Mouse (Mus musculus): Measurements from ENCODE around the gene Rrbp1. TPM values are rescaled to one million over a fixed set of nuclear protein-coding genes. Genes with fewer than 3 reads are reported as not detected.

Gene Rrbp1
- polyA plus RNA-seq, 1 experiment from 2014 or later: 64.8 TPM

- Histone ChIP-seq H3K4me2 (peak overlapping the region; percentile 74), H3K9ac (ENCODE audit: low read depth, low read length) (peak overlapping the region; percentile 96), H3K9me3 (replicated peaks; ENCODE audit: control insufficient read depth, low read length) (no peaks in the 10 kb centered on the region), H3K36me3 (ENCODE audit: control insufficient read depth, insufficient read depth, low read length) (no peaks in the 10 kb centered on the region), H3K27ac (ENCODE audit: low read depth, low read length) (peak overlapping the region; percentile 99), H3K4me1 (ENCODE audit: control insufficient read depth, insufficient read depth, low read length) (peaks cover 13% of the 10 kb centered on the region), H3K27me3 (ENCODE audit: control insufficient read depth, insufficient read depth, low read length) (no peaks in the 10 kb centered on the region), H3K4me3 (ENCODE audit: low read depth, low read length) (peak overlapping the region; percentile 90)
- WGBS (ENCODE audit: insufficient replicate concordance): 5% methylated on average over 10 of the region's 10 CpGs
- ATAC-seq (replicated peaks; ENCODE audit: insufficient number of reproducible peaks, low FRiP score, low TSS enrichment): no peak
These were observed 96.8 kb downstream of the Rrbp1 start for GRCm38 (mm10) chr2:143914221-143914620.

- peaks cover 3% of the 10 kb centered on the region for H3K4me1 ChIP-seq (ENCODE audit: control insufficient read depth, insufficient read depth, low read length)
- no peak overlapping the region for H3K9ac ChIP-seq (ENCODE audit: low read depth, low read length)
- H3K9me3 ChIP-seq (replicated peaks; ENCODE audit: control insufficient read depth, low read length): no peaks in the 10 kb centered on the region
- H3K4me3 ChIP-seq (ENCODE audit: low read depth, low read length): no peak overlapping the region
- 87% methylated on average over 2 of the region's 2 CpGs for WGBS (ENCODE audit: insufficient replicate concordance)
- no peak overlapping the region for H3K27ac ChIP-seq (ENCODE audit: low read depth, low read length)
- no peaks in the 10 kb centered on the region for H3K27me3 ChIP-seq (ENCODE audit: control insufficient read depth, insufficient read depth, low read length)
- H3K4me2 ChIP-seq: no peak overlapping the region
- no peaks in the 10 kb centered on the region for H3K36me3 ChIP-seq (ENCODE audit: control insufficient read depth, insufficient read depth, low read length)
- ATAC-seq (replicated peaks; ENCODE audit: insufficient number of reproducible peaks, low FRiP score, low TSS enrichment): no peak
These were observed 98.9 kb downstream of the Rrbp1 start for GRCm38 (mm10) chr2:143912199-143912598.

DNA sequence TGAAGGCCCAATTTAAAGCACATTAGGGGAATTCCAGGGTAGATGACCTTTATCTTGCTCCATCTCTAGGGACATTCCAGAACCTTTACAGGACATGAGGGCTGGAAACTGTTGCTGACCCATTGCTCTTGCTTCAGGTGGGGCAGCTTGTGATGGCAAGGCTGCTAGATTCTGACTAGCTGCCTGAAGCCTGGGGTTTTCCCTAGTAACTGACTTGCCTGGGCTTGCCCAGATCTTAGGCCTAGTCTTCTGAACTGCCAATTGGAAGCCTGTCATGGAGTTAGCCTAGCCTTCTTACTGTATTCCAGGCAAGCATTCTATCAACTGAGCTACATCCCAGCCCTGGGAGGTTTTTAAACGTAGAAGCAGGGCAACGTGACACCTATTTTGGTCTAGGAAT is 101.8 kb downstream of the Rrbp1 start:
- Histone ChIP-seq H3K4me1 (ENCODE audit: control insufficient read depth, insufficient read depth, low read length) (no peaks in the 10 kb centered on the region), H3K9ac (ENCODE audit: low read depth, low read length) (no peak overlapping the region), H3K4me2 (no peak overlapping the region), H3K36me3 (ENCODE audit: control insufficient read depth, insufficient read depth, low read length) (no peaks in the 10 kb centered on the region), H3K27me3 (ENCODE audit: control insufficient read depth, insufficient read depth, low read length) (no peaks in the 10 kb centered on the region), H3K27ac (ENCODE audit: low read depth, low read length) (no peak overlapping the region), H3K9me3 (replicated peaks; ENCODE audit: control insufficient read depth, low read length) (no peaks in the 10 kb centered on the region), H3K4me3 (ENCODE audit: low read depth, low read length) (no peak overlapping the region)
- ATAC-seq (replicated peaks; ENCODE audit: insufficient number of reproducible peaks, low FRiP score, low TSS enrichment): no peak
- 84% methylated on average over 2 of the region's 2 CpGs for WGBS (ENCODE audit: insufficient replicate concordance)

DNA sequence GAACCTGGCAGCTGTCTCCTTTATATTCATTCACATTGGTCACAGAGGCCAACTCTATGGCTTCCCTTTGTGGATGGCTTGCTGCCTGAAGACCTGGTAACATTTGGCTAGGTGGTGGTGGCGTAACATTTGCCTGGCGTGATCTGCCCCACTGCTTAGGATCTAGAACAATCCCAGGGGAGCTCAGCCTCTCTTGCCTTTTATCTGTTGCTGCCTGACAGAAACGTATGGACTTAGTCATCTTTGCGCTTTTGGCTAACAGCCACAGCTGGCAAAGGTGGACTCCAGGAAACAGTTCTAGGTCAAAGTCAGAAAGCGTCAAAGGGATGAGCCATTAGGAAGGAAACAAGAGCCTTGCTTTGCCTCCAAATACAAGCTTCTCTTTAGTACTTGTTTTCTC is 106.2 kb downstream of the Rrbp1 start:
- no peaks in the 10 kb centered on the region for H3K4me1 ChIP-seq (ENCODE audit: control insufficient read depth, insufficient read depth, low read length)
- no peak for ATAC-seq (replicated peaks; ENCODE audit: insufficient number of reproducible peaks, low FRiP score, low TSS enrichment)
- H3K4me3 ChIP-seq (ENCODE audit: low read depth, low read length): no peak overlapping the region
- no peak overlapping the region for H3K9ac ChIP-seq (ENCODE audit: low read depth, low read length)
- no peaks in the 10 kb centered on the region for H3K9me3 ChIP-seq (replicated peaks; ENCODE audit: control insufficient read depth, low read length)
- H3K4me2 ChIP-seq: no peak overlapping the region
- no peaks in the 10 kb centered on the region for H3K27me3 ChIP-seq (ENCODE audit: control insufficient read depth, insufficient read depth, low read length)
- no peaks in the 10 kb centered on the region for H3K36me3 ChIP-seq (ENCODE audit: control insufficient read depth, insufficient read depth, low read length)
- no peak overlapping the region for H3K27ac ChIP-seq (ENCODE audit: low read depth, low read length)
- WGBS (ENCODE audit: insufficient replicate concordance): 69% methylated on average over 5 of the region's 5 CpGs

DNA sequence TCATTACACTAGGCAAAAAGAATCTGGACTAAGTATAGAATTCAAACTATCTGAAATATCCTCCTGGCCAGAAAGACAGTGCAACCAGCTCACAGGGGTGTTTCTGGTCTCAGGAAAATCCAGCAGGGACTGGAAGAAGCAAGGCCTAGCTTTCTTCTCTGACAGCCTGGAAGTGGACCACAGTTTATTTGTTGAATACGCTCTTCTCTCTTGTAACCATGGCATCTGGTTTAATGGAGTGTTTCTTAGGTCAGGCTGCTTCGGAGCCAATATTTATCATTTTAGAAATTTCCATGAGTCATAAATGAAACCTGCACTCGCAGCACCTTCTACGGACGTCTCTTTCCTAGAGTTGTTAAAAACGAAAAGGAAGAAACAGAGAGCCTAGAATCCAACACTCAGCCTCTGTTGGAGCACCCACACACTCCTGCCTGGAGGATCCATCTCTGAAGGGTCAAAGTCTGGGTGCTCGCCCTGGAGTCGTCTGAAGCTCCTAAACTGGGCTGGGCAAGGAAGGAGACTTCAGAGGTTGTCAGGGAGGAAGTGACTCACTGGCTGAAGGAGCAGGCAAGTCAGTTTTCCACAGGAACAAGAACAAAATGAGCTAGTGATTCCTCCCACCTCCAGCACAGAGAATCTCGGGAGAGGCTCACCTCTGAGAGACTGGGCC is 107.6 kb downstream of the Rrbp1 start:
- no peak for ATAC-seq (replicated peaks; ENCODE audit: insufficient number of reproducible peaks, low FRiP score, low TSS enrichment)
- Histone ChIP-seq H3K27ac (ENCODE audit: low read depth, low read length) (no peak overlapping the region), H3K36me3 (ENCODE audit: control insufficient read depth, insufficient read depth, low read length) (no peaks in the 10 kb centered on the region), H3K9ac (ENCODE audit: low read depth, low read length) (no peak overlapping the region), H3K9me3 (replicated peaks; ENCODE audit: control insufficient read depth, low read length) (no peaks in the 10 kb centered on the region), H3K4me3 (ENCODE audit: low read depth, low read length) (no peak overlapping the region), H3K27me3 (ENCODE audit: control insufficient read depth, insufficient read depth, low read length) (no peaks in the 10 kb centered on the region), H3K4me1 (ENCODE audit: control insufficient read depth, insufficient read depth, low read length) (no peaks in the 10 kb centered on the region), H3K4me2 (no peak overlapping the region)
- WGBS (ENCODE audit: insufficient replicate concordance): 69% methylated on average over 9 of the region's 9 CpGs

- WGBS (ENCODE audit: insufficient replicate concordance): 65% methylated on average over 5 of the region's 5 CpGs
- Histone ChIP-seq H3K9me3 (replicated peaks; ENCODE audit: control insufficient read depth, low read length) (no peaks in the 10 kb centered on the region), H3K4me2 (no peak overlapping the region), H3K36me3 (ENCODE audit: control insufficient read depth, insufficient read depth, low read length) (no peaks in the 10 kb centered on the region), H3K27ac (ENCODE audit: low read depth, low read length) (no peak overlapping the region), H3K27me3 (ENCODE audit: control insufficient read depth, insufficient read depth, low read length) (no peaks in the 10 kb centered on the region), H3K4me3 (ENCODE audit: low read depth, low read length) (no peak overlapping the region), H3K9ac (ENCODE audit: low read depth, low read length) (no peak overlapping the region), H3K4me1 (ENCODE audit: control insufficient read depth, insufficient read depth, low read length) (no peaks in the 10 kb centered on the region)
- ATAC-seq (replicated peaks; ENCODE audit: insufficient number of reproducible peaks, low FRiP score, low TSS enrichment): no peak
These were observed 110.2 kb downstream of the Rrbp1 start for GRCm38 (mm10) chr2:143900821-143901351.

DNA sequence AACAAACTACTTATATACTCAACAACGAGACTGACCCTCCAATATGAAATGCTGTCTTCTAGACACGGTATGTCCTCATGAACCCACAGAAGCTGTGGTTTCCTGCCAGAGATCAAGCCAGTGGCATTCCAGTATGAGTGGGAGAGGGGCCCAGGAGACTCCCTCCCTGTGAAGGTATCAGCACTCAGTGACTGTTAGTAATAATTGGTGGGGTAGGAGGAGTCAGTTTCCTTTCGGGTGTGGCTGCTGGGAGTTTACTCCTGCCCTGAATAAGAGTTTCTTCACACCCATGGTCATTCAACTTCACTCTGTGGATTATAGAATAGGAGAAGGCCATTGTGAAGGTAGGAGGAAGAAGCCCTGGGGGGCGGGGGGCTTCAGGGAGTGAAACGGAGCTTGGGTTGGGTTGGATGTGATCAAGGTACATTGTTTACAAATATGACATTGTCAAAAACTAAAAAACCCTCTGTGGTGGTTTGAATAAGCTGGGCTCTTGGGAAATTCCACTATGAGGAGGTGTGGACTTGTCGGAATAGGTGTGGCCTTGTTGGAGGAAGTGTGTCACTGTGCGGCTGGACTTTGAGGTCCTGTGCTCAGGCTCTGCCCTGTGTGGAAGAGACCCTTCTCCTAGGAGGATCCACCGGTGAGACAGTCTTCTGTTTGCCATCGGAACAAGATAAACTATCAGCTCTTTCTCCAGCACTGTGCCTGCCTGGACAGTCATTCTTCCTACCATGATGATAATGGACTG is 111.4 kb downstream of the Rrbp1 start:
- H3K4me3 ChIP-seq (ENCODE audit: low read depth, low read length): no peak overlapping the region
- H3K9me3 ChIP-seq (replicated peaks; ENCODE audit: control insufficient read depth, low read length): no peaks in the 10 kb centered on the region
- no peaks in the 10 kb centered on the region for H3K27me3 ChIP-seq (ENCODE audit: control insufficient read depth, insufficient read depth, low read length)
- no peak overlapping the region for H3K4me2 ChIP-seq
- no peak overlapping the region for H3K9ac ChIP-seq (ENCODE audit: low read depth, low read length)
- no peak overlapping the region for H3K27ac ChIP-seq (ENCODE audit: low read depth, low read length)
- 76% methylated on average over 9 of the region's 9 CpGs for whole genome bisulfite sequencing (ENCODE audit: insufficient replicate concordance)
- no peaks in the 10 kb centered on the region for H3K4me1 ChIP-seq (ENCODE audit: control insufficient read depth, insufficient read depth, low read length)
- H3K36me3 ChIP-seq (ENCODE audit: control insufficient read depth, insufficient read depth, low read length): no peaks in the 10 kb centered on the region
- no peak for ATAC-seq (replicated peaks; ENCODE audit: insufficient number of reproducible peaks, low FRiP score, low TSS enrichment)
